Mouse (Mus musculus): ENCODE measurements around the gene Hsf4.

Gene Hsf4

GRCm38 (mm10) chr8:105259721-105260320 is 9.8 kb upstream of the Hsf4 start:
- peak in 1 of 2 experiments; percentile 66 for DNase-seq (ENCODE audit: low spot score in 2 of 2)

DNA sequence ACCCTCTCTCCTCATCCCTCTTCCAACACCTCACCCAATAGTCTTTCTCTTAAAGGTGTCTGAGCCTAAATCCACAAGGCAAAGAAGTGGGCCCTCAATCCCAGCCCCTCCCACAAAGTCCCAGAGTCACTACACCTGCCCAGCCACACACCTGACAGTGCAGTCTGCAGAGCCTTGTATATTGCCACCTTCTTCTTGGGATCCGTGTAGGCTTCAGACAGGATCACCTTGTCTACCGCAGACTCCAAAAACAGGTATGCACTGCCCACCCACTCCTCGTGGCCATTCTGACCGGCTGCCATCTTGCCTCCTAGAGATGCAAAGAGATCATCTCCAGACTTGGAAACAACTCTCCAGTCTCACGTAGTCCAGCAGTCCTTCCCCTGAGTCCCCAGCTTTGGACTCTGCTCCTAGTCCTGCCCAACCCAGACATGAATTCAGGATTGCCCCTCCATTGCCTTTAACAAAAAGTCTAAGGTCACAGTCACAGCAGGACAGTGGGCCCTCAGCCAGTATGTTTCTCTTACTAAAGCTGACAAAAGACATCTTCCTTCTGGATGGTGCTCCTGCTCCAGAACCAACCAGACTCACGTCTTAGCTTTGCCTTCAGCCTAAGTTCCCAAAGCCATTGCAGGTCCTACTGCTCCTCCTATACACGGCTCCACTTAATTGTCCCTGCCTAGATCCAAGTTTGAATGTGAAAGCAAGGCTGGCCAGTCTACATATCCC is 9.1 kb upstream of the Hsf4 start:
- no peak for DNase-seq (ENCODE audit: low spot score in 2 of 2)

DNA sequence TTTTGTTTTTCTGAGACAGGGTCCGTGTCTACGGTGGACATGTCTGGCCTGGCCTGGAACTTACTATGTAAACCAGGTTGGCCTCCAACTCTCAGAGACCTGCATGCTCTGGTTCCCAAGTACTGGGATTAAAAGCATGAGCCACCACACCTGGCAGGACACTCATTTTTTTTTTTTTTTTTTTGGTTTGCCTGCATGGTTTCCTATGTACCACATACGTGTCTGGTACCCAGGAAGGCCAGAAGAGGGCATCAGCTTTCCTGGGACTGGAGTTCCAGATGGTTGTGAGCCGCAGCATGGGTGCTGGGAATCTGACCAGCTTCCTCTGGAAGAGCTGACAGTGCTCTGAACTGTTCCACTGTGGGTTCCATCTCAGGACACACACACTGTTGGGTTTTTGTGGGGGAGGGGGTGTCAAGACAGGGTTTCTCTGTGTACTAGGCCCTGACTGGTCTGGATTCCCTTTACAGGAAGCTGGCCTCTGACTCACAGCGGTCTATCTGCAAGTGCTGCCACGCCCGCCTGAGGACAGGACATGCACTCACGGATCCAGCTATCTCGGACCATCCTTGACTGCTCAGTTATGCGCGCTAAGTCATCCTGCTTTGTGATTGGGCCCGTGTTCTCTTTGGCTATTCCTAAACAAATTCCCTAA is 8.1 kb upstream of the Hsf4 start:
- DNase-seq (ENCODE audit: low spot score in 2 of 2), result no peak

DNA sequence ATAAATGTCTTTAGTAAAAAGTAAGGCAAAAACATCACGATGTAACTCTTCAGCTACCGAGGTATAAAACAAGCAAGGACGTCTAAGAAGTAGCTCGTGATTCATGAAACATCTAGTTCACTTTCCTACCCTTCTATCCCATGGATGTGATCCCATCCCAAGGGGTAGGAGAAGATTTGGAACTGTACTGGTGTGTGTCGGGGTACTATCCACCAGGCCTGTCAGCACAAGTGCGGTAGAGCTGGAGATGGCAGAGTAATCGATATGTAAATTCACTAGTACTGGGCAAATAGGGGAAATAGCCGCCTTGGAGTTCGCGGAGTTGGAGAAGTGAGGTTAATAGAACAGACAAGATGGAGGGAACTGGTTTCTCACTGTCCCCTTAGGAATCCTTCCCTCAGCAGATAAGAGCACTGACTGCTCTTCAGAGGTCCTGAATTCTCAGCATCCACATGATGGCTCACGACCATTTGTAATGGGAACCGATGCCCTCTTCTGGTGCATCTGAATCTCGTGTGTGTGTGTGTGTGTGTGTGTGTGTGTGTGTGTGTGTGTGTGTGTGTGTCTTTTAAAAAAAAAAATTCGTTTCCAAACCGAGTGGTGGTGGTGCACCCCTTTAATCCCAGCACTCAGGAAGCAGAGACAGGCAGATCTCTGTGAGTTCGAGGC is 6.2 kb upstream of the Hsf4 start:
- DNase-seq (ENCODE audit: low spot score in 2 of 2), result no peak

DNA sequence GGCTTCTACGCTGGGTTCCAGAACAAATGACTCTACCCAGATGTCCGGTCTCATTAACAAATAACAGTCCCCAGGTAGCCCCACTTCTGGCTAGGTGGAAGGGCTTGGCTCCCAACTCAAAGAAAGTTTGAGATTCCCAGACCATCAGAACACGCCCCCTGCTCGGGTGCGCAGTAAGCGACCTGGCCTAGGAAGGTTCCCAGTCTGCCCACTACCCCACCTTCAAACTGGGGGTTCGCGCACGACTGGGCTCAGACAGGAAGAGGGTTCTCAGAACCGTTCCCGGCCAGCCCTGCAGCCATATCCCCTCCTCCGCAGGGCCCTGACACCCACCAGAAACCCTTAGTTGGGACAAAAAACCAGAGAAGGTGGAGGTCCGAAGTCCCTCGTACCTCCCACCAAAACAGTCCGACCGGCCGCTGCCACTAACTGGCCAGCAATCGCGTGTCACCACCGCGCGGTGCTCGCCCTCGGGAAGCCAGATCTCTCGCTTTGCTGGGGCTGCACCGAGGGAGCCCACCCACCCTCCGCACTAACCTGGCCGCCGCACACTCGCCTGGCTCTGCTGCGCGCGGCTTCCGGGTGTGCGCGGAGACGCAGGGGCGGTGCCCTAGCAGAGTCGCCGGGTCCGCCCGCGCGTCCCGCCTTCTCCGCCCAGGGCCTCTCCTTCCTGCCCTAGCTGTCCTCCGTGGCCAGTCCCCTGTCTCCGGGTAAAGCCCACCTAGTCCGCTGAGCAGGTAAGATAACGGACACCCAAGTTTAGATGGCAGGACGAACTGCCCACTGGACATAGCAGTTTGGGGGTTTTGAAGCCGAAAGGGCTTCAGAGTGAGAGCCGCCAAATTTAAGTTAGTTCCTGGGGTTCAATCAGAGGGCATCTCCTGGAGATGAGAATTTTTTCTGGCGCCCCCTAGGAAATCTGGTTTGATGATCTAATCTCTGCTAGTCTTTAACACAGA is 5.3 kb upstream of the Hsf4 start, which contains the start of the genes Tradd and Fbxl8:
Tradd (minus strand) TSS at position 586 of the 959 bp plus-strand sequence.
Fbxl8 (plus strand) TSS at position 625 of the 959 bp plus-strand sequence.
- DNase-seq (ENCODE audit: low spot score in 2 of 2), result no peak

GRCm38 (mm10) chr8:105265128-105265527 is 4.5 kb upstream of the Hsf4 start:
- DNase-seq (ENCODE audit: low spot score in 2 of 2), result no peak

GRCm38 (mm10) chr8:105266775-105267174 is 2.8 kb upstream of the Hsf4 start:
- DNase-seq (ENCODE audit: low spot score in 2 of 2), result no peak

- peak; percentile 82 to 84 for DNase-seq (ENCODE audit: low spot score in 2 of 2)
Measured at GRCm38 (mm10) chr8:105268342-105269074, 1.1 kb upstream of the Hsf4 start.

DNA sequence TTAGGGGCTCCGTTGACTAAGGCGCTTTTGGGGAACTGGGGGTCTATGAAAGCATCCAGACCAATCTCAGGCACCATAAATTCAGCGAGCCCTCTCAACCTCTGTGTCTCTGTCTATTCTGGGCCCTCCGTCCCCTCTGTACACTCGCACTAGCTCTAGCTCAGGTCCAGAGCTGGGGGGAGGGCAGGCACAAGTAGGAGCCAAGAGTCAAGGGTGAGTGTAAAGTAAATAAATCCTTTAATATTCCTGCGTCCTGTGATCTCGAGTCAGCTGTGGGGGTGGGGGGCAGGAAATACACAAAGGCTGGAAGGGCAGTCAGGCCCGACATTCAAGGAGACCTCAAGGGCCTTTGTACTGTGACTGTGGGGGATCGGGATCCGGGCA is 534 bp upstream of the Hsf4 start:
- DNase-seq (ENCODE audit: low spot score in 2 of 2), result peak in 1 of 2 experiments; percentile 14

- no peak for DNase-seq (ENCODE audit: low spot score in 2 of 2)
Measured at GRCm38 (mm10) chr8:105270101-105270915, 707 bp downstream of the Hsf4 start.

DNA sequence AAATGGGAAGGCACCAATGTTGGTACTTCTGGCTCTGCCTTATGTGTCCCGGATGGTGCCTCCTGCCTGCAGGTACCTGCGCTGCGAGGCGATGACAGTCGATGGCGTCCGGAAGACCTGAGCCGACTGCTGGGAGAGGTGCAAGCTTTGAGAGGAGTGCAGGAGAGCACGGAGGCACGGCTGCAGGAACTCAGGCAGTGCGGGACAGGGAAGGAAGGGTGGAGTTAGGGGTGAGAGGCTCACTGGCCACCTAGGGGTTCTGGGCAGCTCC is 1.2 kb downstream of the Hsf4 start:
- DNase-seq (ENCODE audit: low spot score in 2 of 2), result no peak

DNA sequence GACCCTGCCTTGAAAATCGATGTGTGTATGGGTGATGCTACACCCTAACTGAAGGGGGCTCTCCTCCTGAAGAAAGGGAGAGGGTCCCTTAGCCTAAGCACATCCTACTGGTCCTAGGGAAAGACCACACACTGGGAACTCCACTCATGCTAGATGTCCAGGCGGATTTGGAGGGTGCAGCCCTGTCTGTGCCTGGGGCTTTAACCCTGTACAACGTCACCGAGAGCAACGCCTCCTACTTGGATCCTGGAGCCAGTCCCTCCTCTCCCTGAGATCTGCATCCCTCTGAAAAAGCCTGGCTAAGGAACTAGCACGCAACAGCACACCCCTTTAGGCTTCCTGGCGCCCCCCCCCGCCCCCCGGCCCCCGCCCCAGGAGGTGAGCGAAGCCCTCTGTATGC is 5.8 kb downstream of the Hsf4 start:
- DNase-seq (ENCODE audit: low spot score in 2 of 2), result no peak

- no peak for DNase-seq (ENCODE audit: low spot score in 2 of 2)
Measured at GRCm38 (mm10) chr8:105275840-105276239, 6.2 kb downstream of the Hsf4 start, which contains the start of gene Nol3. Nol3 (plus strand) TSS chr8:105276140.

- no peak for DNase-seq (ENCODE audit: low spot score in 2 of 2)
Measured at GRCm38 (mm10) chr8:105276292-105277120, 6.9 kb downstream of the Hsf4 start.

- peak in 1 of 2 experiments; percentile 90 for DNase-seq (ENCODE audit: low spot score in 2 of 2)
Measured at GRCm38 (mm10) chr8:105278911-105279334, 9.3 kb downstream of the Hsf4 start.

GRCm38 (mm10) chr8:105280567-105280966 is 11.0 kb downstream of the Hsf4 start:
- no peak for DNase-seq (ENCODE audit: low spot score in 2 of 2)

GRCm38 (mm10) chr8:105281821-105282220 is 12.2 kb downstream of the Hsf4 start:
- DNase-seq (ENCODE audit: low spot score in 2 of 2), result no peak

- DNase-seq (ENCODE audit: low spot score in 2 of 2), result no peak
Measured at GRCm38 (mm10) chr8:105282239-105282638, 12.6 kb downstream of the Hsf4 start.

DNA sequence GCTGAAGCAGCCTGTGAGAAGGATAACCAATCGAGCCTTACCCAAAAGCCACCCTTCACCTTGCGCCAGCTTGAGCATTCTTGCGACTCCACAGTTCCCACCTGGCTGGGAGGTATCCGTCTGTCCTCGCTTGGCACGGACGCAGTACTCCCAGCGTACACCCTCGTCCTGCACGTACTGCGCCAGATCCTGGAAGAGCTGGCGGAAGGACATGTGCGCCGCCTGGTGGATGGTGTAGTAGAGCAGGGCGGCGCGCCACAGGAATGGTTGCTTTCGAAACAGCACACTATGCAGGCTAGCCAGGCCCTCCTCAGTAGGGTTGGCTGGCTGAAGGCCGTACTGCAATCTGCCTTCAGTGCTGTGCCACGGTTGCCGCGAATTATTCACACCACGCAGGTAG is 13.5 kb downstream of the Hsf4 start:
- DNase-seq (ENCODE audit: low spot score in 2 of 2), result no peak
